Mouse (Mus musculus): ENCODE measurements around the gene Rasl11b. TPM values are rescaled to one million over a fixed set of nuclear protein-coding genes. Genes with fewer than 3 reads are reported as not detected.

Rasl11b gene
- polyA plus RNA-seq, 1 experiment: 2.4 TPM

DNA sequence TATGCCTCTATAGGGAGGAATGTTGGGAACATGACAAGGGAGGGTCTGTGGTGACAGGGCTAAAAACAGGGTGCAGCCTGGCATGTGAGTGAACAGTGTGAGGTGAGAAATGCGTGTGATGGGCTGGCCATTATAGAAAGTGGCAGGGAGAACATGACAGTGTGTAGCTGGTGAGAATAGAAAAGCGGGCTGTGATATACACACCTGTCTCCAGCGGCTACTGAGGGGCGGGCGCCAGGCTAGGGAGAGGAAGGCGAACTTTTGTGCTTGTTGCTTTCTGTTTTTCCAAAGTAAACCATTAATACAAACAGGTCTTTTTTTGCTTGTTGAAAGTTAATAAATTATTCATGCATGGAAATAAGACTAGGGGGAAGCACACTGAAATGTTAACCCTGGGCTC lies 32.3 kb downstream of the Rasl11b start:
- Histone ChIP-seq H3K27me3 (ENCODE audit: control insufficient read depth, insufficient read depth, insufficient read length) (no peaks in the 10 kb centered on the region), H3K4me2 (ENCODE audit: low read depth) (no peak overlapping the region), H3ac (ENCODE audit: control insufficient read depth, insufficient read length) (no peak overlapping the region), H3K79me2 (ENCODE audit: control insufficient read depth, insufficient read depth) (no peaks in the 10 kb centered on the region), H3K36me3 (ENCODE audit: control insufficient read depth, insufficient read depth) (no peaks in the 10 kb centered on the region), H3K4me3 (no peak overlapping the region)
- TF ChIP-seq TCF3 (IDR thresholded peaks at IDR 0.05; ENCODE audit: insufficient read length, low read depth) (no peak), MYOD1 (IDR thresholded peaks at IDR 0.05; ENCODE audit: control insufficient read depth in 1 of 3, insufficient read length in 2 of 3, low read depth in 2 of 3) (no peak), REST (IDR thresholded peaks at IDR 0.05; ENCODE audit: insufficient read depth, insufficient read length) (no peak), POLR2AphosphoS2 (IDR thresholded peaks at IDR 0.05; ENCODE audit: insufficient read length, low read depth) (no peak), MAX (IDR thresholded peaks at IDR 0.05; ENCODE audit: low read depth) (no peak), CEBPB (IDR thresholded peaks at IDR 0.05; ENCODE audit: insufficient read depth, poor library complexity, severe bottlenecking) (no peak), POLR2A (IDR thresholded peaks at IDR 0.05; ENCODE audit: insufficient read length, low read depth) (no peak), MYOG (IDR thresholded peaks at IDR 0.05; ENCODE audit: control insufficient read depth in 1 of 3, insufficient read depth in 1 of 3, insufficient read length in 2 of 3, low read depth in 2 of 3) (no peak), USF1 (IDR thresholded peaks at IDR 0.05; ENCODE audit: low read depth) (no peak), E2F4 (IDR thresholded peaks at IDR 0.05; ENCODE audit: insufficient read depth) (no peak), TCF12 (IDR thresholded peaks at IDR 0.05; ENCODE audit: insufficient read depth, poor library complexity, severe bottlenecking) (no peak), SRF (IDR thresholded peaks at IDR 0.05; ENCODE audit: control insufficient read depth, insufficient read length, low read depth) (no peak)

DNA sequence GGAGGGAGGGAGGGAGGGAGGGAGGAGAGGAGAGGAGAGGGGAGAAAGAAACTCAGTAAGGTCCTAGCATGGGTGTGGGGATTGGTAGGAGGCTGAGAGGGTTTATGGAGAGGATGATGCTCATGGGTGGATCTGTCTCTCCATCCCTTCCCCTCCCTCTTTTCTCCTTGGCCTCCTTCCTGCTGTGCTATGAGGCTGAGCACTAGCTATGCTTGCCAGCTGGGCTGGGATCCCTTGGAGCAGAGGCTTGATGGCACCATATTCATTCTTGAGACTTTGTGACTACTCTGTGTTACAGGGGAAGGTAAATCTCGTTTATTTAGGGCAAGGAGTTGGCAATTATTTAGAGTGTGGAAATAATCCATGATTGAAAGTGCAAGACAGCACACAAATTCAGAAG lies 33.9 kb downstream of the Rasl11b start:
- H3K27me3 ChIP-seq (ENCODE audit: control insufficient read depth, insufficient read depth, insufficient read length): no peaks in the 10 kb centered on the region
- TF ChIP-seq E2F4 (IDR thresholded peaks at IDR 0.05; ENCODE audit: insufficient read depth) (no peak), CEBPB (IDR thresholded peaks at IDR 0.05; ENCODE audit: insufficient read depth, poor library complexity, severe bottlenecking) (no peak), POLR2AphosphoS2 (IDR thresholded peaks at IDR 0.05; ENCODE audit: insufficient read length, low read depth) (no peak), SRF (IDR thresholded peaks at IDR 0.05; ENCODE audit: control insufficient read depth, insufficient read length, low read depth) (no peak), TCF12 (IDR thresholded peaks at IDR 0.05; ENCODE audit: insufficient read depth, poor library complexity, severe bottlenecking) (no peak), MAX (IDR thresholded peaks at IDR 0.05; ENCODE audit: low read depth) (no peak), USF1 (IDR thresholded peaks at IDR 0.05; ENCODE audit: low read depth) (no peak), MYOD1 (IDR thresholded peaks at IDR 0.05; ENCODE audit: control insufficient read depth in 1 of 3, insufficient read length in 2 of 3, low read depth in 2 of 3) (no peak), TCF3 (IDR thresholded peaks at IDR 0.05; ENCODE audit: insufficient read length, low read depth) (no peak), POLR2A (IDR thresholded peaks at IDR 0.05; ENCODE audit: insufficient read length, low read depth) (no peak), MYOG (IDR thresholded peaks at IDR 0.05; ENCODE audit: control insufficient read depth in 1 of 3, insufficient read depth in 1 of 3, insufficient read length in 2 of 3, low read depth in 2 of 3) (no peak), REST (IDR thresholded peaks at IDR 0.05; ENCODE audit: insufficient read depth, insufficient read length) (no peak)
- H3ac ChIP-seq (ENCODE audit: control insufficient read depth, insufficient read length): no peak overlapping the region
- H3K4me2 ChIP-seq (ENCODE audit: low read depth): no peak overlapping the region
- H3K79me2 ChIP-seq (ENCODE audit: control insufficient read depth, insufficient read depth): no peaks in the 10 kb centered on the region
- no peaks in the 10 kb centered on the region for H3K36me3 ChIP-seq (ENCODE audit: control insufficient read depth, insufficient read depth)
- H3K4me3 ChIP-seq: no peak overlapping the region

DNA sequence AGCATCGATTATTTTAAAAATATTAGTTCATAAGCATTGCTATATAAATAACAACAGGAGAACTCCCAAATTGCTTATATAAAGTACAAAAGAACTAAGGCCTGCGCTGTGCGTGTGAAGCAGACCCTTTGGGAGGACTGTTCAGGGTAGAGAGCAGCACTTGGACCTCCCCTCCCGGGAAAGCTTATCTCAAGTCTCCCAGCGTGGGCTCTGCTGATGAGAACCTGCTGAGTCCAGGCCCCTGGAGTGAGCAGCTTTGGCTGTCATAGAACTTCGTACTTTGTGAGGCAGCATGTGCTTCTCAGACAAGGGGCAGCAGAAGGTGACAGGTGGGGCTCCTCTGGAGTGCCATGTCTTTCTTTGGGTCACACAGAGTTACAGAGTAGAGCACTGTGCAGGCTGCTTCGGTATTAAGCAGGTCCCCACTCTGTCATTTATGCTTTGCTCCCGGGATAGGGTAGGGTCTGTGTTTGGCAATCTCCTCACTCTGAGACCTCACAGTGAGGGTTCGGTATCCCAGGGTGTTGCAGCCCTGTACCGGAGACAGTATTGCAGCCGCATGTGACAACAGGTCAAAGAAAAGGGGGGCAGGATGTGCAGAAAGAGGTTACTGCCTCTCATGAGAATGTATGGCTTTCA lies 34.8 kb downstream of the Rasl11b start:
- H3K4me3 ChIP-seq: no peak overlapping the region
- no peaks in the 10 kb centered on the region for H3K36me3 ChIP-seq (ENCODE audit: control insufficient read depth, insufficient read depth)
- H3K79me2 ChIP-seq (ENCODE audit: control insufficient read depth, insufficient read depth): no peaks in the 10 kb centered on the region
- no peak for TF ChIP-seq TCF3 (IDR thresholded peaks at IDR 0.05; ENCODE audit: insufficient read length, low read depth)
- no peak for TF ChIP-seq REST (IDR thresholded peaks at IDR 0.05; ENCODE audit: insufficient read depth, insufficient read length)
- TF ChIP-seq E2F4 (IDR thresholded peaks at IDR 0.05; ENCODE audit: insufficient read depth): no peak
- no peak for TF ChIP-seq USF1 (IDR thresholded peaks at IDR 0.05; ENCODE audit: low read depth)
- no peak overlapping the region for H3K4me2 ChIP-seq (ENCODE audit: low read depth)
- no peaks in the 10 kb centered on the region for H3K27me3 ChIP-seq (ENCODE audit: control insufficient read depth, insufficient read depth, insufficient read length)
- no peak overlapping the region for H3ac ChIP-seq (ENCODE audit: control insufficient read depth, insufficient read length)

DNA sequence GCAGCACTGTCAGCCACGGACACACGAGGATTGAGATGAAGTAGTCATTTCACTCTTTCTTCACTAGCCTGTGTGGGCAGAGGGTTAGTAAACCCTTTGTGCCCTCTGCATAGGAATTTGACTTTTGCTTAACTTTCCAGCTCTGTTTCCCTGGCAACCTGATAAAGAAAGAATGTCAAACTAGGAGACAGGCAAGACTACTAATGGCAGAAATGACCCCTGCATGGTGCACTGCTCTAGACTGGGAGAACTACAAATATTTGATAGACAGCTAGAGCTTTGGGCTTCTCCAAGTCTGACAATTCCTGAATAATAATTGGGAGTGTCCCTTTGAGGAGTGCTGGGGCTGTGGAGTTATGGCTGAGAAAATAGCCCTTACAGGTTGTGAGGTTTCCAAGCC lies 35.4 kb downstream of the Rasl11b start:
- no peaks in the 10 kb centered on the region for H3K36me3 ChIP-seq (ENCODE audit: control insufficient read depth, insufficient read depth)
- no peak overlapping the region for H3K4me2 ChIP-seq (ENCODE audit: low read depth)

More for the DNA sequence above, 35.4 kb downstream of the Rasl11b start:
- TF ChIP-seq REST (IDR thresholded peaks at IDR 0.05; ENCODE audit: insufficient read depth, insufficient read length) (no peak), E2F4 (IDR thresholded peaks at IDR 0.05; ENCODE audit: insufficient read depth) (no peak), TCF3 (IDR thresholded peaks at IDR 0.05; ENCODE audit: insufficient read length, low read depth) (no peak), USF1 (IDR thresholded peaks at IDR 0.05; ENCODE audit: low read depth) (no peak), POLR2AphosphoS2 (IDR thresholded peaks at IDR 0.05; ENCODE audit: insufficient read length, low read depth) (no peak), MYOG (IDR thresholded peaks at IDR 0.05; ENCODE audit: control insufficient read depth in 1 of 3, insufficient read depth in 1 of 3, insufficient read length in 2 of 3, low read depth in 2 of 3) (no peak), SRF (IDR thresholded peaks at IDR 0.05; ENCODE audit: control insufficient read depth, insufficient read length, low read depth) (no peak), MAX (IDR thresholded peaks at IDR 0.05; ENCODE audit: low read depth) (no peak), MYOD1 (IDR thresholded peaks at IDR 0.05; ENCODE audit: control insufficient read depth in 1 of 3, insufficient read length in 2 of 3, low read depth in 2 of 3) (no peak), CEBPB (IDR thresholded peaks at IDR 0.05; ENCODE audit: insufficient read depth, poor library complexity, severe bottlenecking) (no peak), TCF12 (IDR thresholded peaks at IDR 0.05; ENCODE audit: insufficient read depth, poor library complexity, severe bottlenecking) (no peak), POLR2A (IDR thresholded peaks at IDR 0.05; ENCODE audit: insufficient read length, low read depth) (no peak)
- no peaks in the 10 kb centered on the region for H3K27me3 ChIP-seq (ENCODE audit: control insufficient read depth, insufficient read depth, insufficient read length)
- no peaks in the 10 kb centered on the region for H3K79me2 ChIP-seq (ENCODE audit: control insufficient read depth, insufficient read depth)
- H3ac ChIP-seq (ENCODE audit: control insufficient read depth, insufficient read length): no peak overlapping the region
- H3K4me3 ChIP-seq: no peak overlapping the region

Measured in myocyte (in vitro differentiated cells).